ENCODE assay signal across 21 mouse cellular contexts in genomic region chr14:120848083-120848951, GRCm38 (mm10).
A peak's percentile ranks its signal among the peaks of the same experiment; 100 is the strongest.
DNase-seq lines count a peak whose midpoint lies in the region; ATAC-seq and TF ChIP-seq lines count a peak whose summit lies in the region.
"Had no signal": no experiment of that assay in that cellular context is flagged by ENCODE, and none has a peak within 500 bp of the region (broad histone marks: within the 10 kb centered on the region; RNA-seq: fewer than 3 reads in every experiment).

No protein-coding gene starts in this region.

- no peak for DNase-seq in embryonic facial prominence, embryonic 10.5 days (ENCODE audit: low spot score)
- DNase-seq in left cerebral cortex, adult 2 months (ENCODE audit: extremely low spot score in 1 of 2, low spot score in 2 of 2) = no peak
- no peak for DNase-seq in left cerebral cortex, postnatal 36 days (ENCODE audit: low spot score in 2 of 2)
- no peak for DNase-seq in liver, postnatal 0 days
- DNase-seq: adrenal gland, postnatal 14 days; cerebellum, adult 11 months; cerebellum, postnatal 10 days; gastrocnemius, postnatal 10 days; heart, adult 11 months; kidney, postnatal 25 days had no signal

- H3K4me1 ChIP-seq in embryonic facial prominence, embryonic 12.5 days = peaks cover 14% of the 10 kb centered on the region
- H3K4me1 ChIP-seq in embryonic facial prominence, embryonic 10.5 days = peaks cover 44% of the 10 kb centered on the region
- peaks cover 6% of the 10 kb centered on the region for H3K4me1 ChIP-seq in hindbrain, embryonic 12.5 days
- no peaks in the 10 kb centered on the region; the same call in 1 of the 2 replicates for H3K4me1 ChIP-seq in hindbrain, embryonic 13.5 days (replicated peaks)
- H3K4me1 ChIP-seq in limb, embryonic 12.5 days (replicated peaks) = peaks cover 12% of the 10 kb centered on the region
- no peaks in the 10 kb centered on the region for H3K4me1 ChIP-seq in liver, postnatal 0 days (ENCODE audit: insufficient read depth)

- H3K4me2 ChIP-seq in embryonic facial prominence, embryonic 12.5 days (replicated peaks) = no peak overlapping the region
- no peak overlapping the region for H3K4me2 ChIP-seq in hindbrain, embryonic 12.5 days (replicated peaks)
- H3K4me2 ChIP-seq in hindbrain, embryonic 13.5 days = no peak overlapping the region
- H3K4me2 ChIP-seq in limb, embryonic 12.5 days = no peak overlapping the region
- H3K4me2 ChIP-seq in liver, postnatal 0 days (ENCODE audit: low read depth, low read length) = no peak overlapping the region
- H3K4me2 ChIP-seq: intestine, embryonic 15.5 days; midbrain, embryonic 12.5 days had no signal

- H3K9me3 ChIP-seq in embryonic facial prominence, embryonic 12.5 days = no peaks in the 10 kb centered on the region
- H3K9me3 ChIP-seq in embryonic facial prominence, embryonic 10.5 days = no peaks in the 10 kb centered on the region
- H3K9me3 ChIP-seq in hindbrain, embryonic 12.5 days (replicated peaks) = no peaks in the 10 kb centered on the region
- no peaks in the 10 kb centered on the region for H3K9me3 ChIP-seq in hindbrain, embryonic 13.5 days
- no peaks in the 10 kb centered on the region for H3K9me3 ChIP-seq in limb, embryonic 12.5 days
- no peaks in the 10 kb centered on the region for H3K9me3 ChIP-seq in liver, postnatal 0 days (ENCODE audit: low read length)
- H3K9me3 ChIP-seq: heart, embryonic 15.5 days; intestine, embryonic 15.5 days; midbrain, embryonic 12.5 days had no signal

- H3K36me3 ChIP-seq in embryonic facial prominence, embryonic 12.5 days = no peaks in the 10 kb centered on the region
- no peaks in the 10 kb centered on the region for H3K36me3 ChIP-seq in embryonic facial prominence, embryonic 10.5 days (replicated peaks)
- H3K36me3 ChIP-seq in hindbrain, embryonic 12.5 days = no peaks in the 10 kb centered on the region
- no peaks in the 10 kb centered on the region for H3K36me3 ChIP-seq in hindbrain, embryonic 13.5 days
- H3K36me3 ChIP-seq in limb, embryonic 12.5 days = no peaks in the 10 kb centered on the region
- H3K36me3 ChIP-seq in liver, postnatal 0 days (replicated peaks; ENCODE audit: insufficient read depth, low read length) = no peaks in the 10 kb centered on the region
- H3K36me3 ChIP-seq: heart, embryonic 15.5 days; intestine, embryonic 15.5 days; midbrain, embryonic 12.5 days had no signal

- ATAC-seq in embryonic facial prominence, embryonic 12.5 days (ENCODE audit: insufficient number of reproducible peaks, insufficient read depth, low FRiP score, low TSS enrichment) = peak; percentile 49; the same call in 1 of the 2 replicates
- ATAC-seq in hindbrain, embryonic 12.5 days (ENCODE audit: low FRiP score) = peak; percentile 19; the same call in 1 of the 2 replicates
- ATAC-seq in hindbrain, embryonic 13.5 days (ENCODE audit: low FRiP score) = no peak
- ATAC-seq in limb, embryonic 12.5 days (ENCODE audit: insufficient number of reproducible peaks, insufficient read depth, low FRiP score, low TSS enrichment, low read depth) = peak; percentile 40; the same call in 1 of the 2 replicates
- no peak for ATAC-seq in liver, postnatal 0 days
- ATAC-seq: CD4-positive, CD25-positive, alpha-beta regulatory T cell, adult 4 months; intestine, embryonic 15.5 days had no signal

- intact Hi-C loops in left cerebral cortex, adult 2 months (cut with DNase I) = loop anchor here (5.0 kb wide), 2 partner anchors 44 to 64 kb away; partner anchors contain the start of gene Ipo5
- intact Hi-C loops in left cerebral cortex, postnatal 36 days (cut with DNase I) = no loop called here

- H3K4me3 ChIP-seq in embryonic facial prominence, embryonic 12.5 days = no peak overlapping the region
- H3K4me3 ChIP-seq in embryonic facial prominence, embryonic 10.5 days = no peak overlapping the region
- no peak overlapping the region for H3K4me3 ChIP-seq in hindbrain, embryonic 12.5 days
- no peak overlapping the region for H3K4me3 ChIP-seq in hindbrain, embryonic 13.5 days
- H3K4me3 ChIP-seq in left cerebral cortex, adult 2 months = peak overlapping the region; percentile 21
- no peak overlapping the region for H3K4me3 ChIP-seq in limb, embryonic 12.5 days (replicated peaks)
- H3K4me3 ChIP-seq in liver, postnatal 0 days (ENCODE audit: low read depth, low read length) = no peak overlapping the region
- H3K4me3 ChIP-seq: heart, embryonic 15.5 days; intestine, embryonic 15.5 days; midbrain, embryonic 12.5 days had no signal

- no peak for TF ChIP-seq CTCF in left cerebral cortex, adult 2 months (IDR thresholded peaks at IDR 0.05)
- TF ChIP-seq CTCF in liver, postnatal 0 days (IDR thresholded peaks at IDR 0.05; ENCODE audit: low read depth) = no peak

- no peak for TF ChIP-seq EP300 in liver, postnatal 0 days (IDR thresholded peaks at IDR 0.05; ENCODE audit: low read depth)

- H3K27ac ChIP-seq in embryonic facial prominence, embryonic 12.5 days = no peak overlapping the region
- no peak overlapping the region; the same call in 1 of the 2 replicates for H3K27ac ChIP-seq in embryonic facial prominence, embryonic 10.5 days (replicated peaks)
- H3K27ac ChIP-seq in hindbrain, embryonic 12.5 days = no peak overlapping the region
- H3K27ac ChIP-seq in hindbrain, embryonic 13.5 days = no peak overlapping the region
- peak overlapping the region; percentile 48 for H3K27ac ChIP-seq in left cerebral cortex, adult 2 months
- peak overlapping the region; percentile 45; the same call in 1 of the 2 replicates for H3K27ac ChIP-seq in limb, embryonic 12.5 days
- no peak overlapping the region for H3K27ac ChIP-seq in liver, postnatal 0 days (ENCODE audit: low read depth)
- H3K27ac ChIP-seq: intestine, embryonic 15.5 days; liver, embryonic 14.5 days; macrophage; midbrain, embryonic 12.5 days; stomach, postnatal 0 days had no signal

- no peak overlapping the region for H3K9ac ChIP-seq in embryonic facial prominence, embryonic 12.5 days
- no peak overlapping the region for H3K9ac ChIP-seq in hindbrain, embryonic 12.5 days
- H3K9ac ChIP-seq in hindbrain, embryonic 13.5 days = no peak overlapping the region
- no peak overlapping the region for H3K9ac ChIP-seq in limb, embryonic 12.5 days (replicated peaks)
- no peak overlapping the region for H3K9ac ChIP-seq in liver, postnatal 0 days (replicated peaks)
- H3K9ac ChIP-seq: heart, embryonic 15.5 days; intestine, embryonic 15.5 days; liver, embryonic 14.5 days; midbrain, embryonic 12.5 days had no signal

- WGBS in embryonic facial prominence, embryonic 12.5 days = 62% methylated on average over 11 of the region's 11 CpGs
- 71% methylated on average over 11 of the region's 11 CpGs for WGBS in embryonic facial prominence, embryonic 10.5 days
- WGBS in hindbrain, embryonic 12.5 days = 55% methylated on average over 11 of the region's 11 CpGs
- WGBS in hindbrain, embryonic 13.5 days = 46% methylated on average over 11 of the region's 11 CpGs
- 58% methylated on average over 11 of the region's 11 CpGs for WGBS in limb, embryonic 12.5 days
- WGBS in liver, postnatal 0 days (ENCODE audit: insufficient replicate concordance) = 67% methylated on average over 11 of the region's 11 CpGs

- no peaks in the 10 kb centered on the region for H3K27me3 ChIP-seq in embryonic facial prominence, embryonic 12.5 days
- H3K27me3 ChIP-seq in embryonic facial prominence, embryonic 10.5 days (replicated peaks; ENCODE audit: low read depth, poor library complexity, severe bottlenecking) = no peaks in the 10 kb centered on the region
- H3K27me3 ChIP-seq in hindbrain, embryonic 12.5 days = no peaks in the 10 kb centered on the region
- 0 out of 2 replicates have a peak, but pooled peaks cover 4% of the 10 kb centered on the region for H3K27me3 ChIP-seq in hindbrain, embryonic 13.5 days
- H3K27me3 ChIP-seq in limb, embryonic 12.5 days = no peaks in the 10 kb centered on the region
- H3K27me3 ChIP-seq in liver, postnatal 0 days (ENCODE audit: insufficient read depth, low read length) = no peaks in the 10 kb centered on the region
- H3K27me3 ChIP-seq: heart, embryonic 15.5 days; intestine, embryonic 15.5 days had no signal

Comparison
In these comparisons a context has a peak if more than half of its experiments do, and no peak if none do; other contexts are left out.
1. ATAC-seq: peak in embryonic facial prominence, embryonic 12.5 days (single experiment), hindbrain, embryonic 12.5 days (single experiment) and limb, embryonic 12.5 days (single experiment); none in hindbrain, embryonic 13.5 days (single experiment) and liver, postnatal 0 days (single experiment).
2. H3K27ac ChIP-seq: peak in left cerebral cortex, adult 2 months (single experiment) and limb, embryonic 12.5 days (single experiment); none in embryonic facial prominence, embryonic 12.5 days (single experiment), embryonic facial prominence, embryonic 10.5 days (single experiment), hindbrain, embryonic 12.5 days (single experiment), hindbrain, embryonic 13.5 days (single experiment) and liver, postnatal 0 days (single experiment).